Comparison of ENCODE assay signal across 8 mouse cellular contexts in genomic region chr12:52602883-52603694, GRCm38 (mm10).
A peak's percentile ranks its signal among the peaks of the same experiment; 100 is the strongest.
DNase-seq lines count a peak whose midpoint lies in the region; ATAC-seq and TF ChIP-seq lines count a peak whose summit lies in the region.

No protein-coding gene starts in this region.

- peaks cover 12% of the 10 kb centered on the region for H3K4me1 ChIP-seq in forebrain, embryonic 15.5 days
- no peaks in the 10 kb centered on the region for H3K4me1 ChIP-seq in lung, embryonic 14.5 days (ENCODE audit: insufficient read depth)
- no peaks in the 10 kb centered on the region for H3K4me1 ChIP-seq in olfactory bulb, adult 2 months (ENCODE audit: control insufficient read depth, insufficient read depth, low read length)
- H3K4me1 ChIP-seq in thymus, adult 2 months (replicated peaks; ENCODE audit: control insufficient read depth, insufficient read depth, low read length), result 0 out of 2 replicates have a peak, but pooled peaks cover 5% of the 10 kb centered on the region

- peak overlapping the region; percentile 92 for H3K9ac ChIP-seq in forebrain, embryonic 15.5 days (replicated peaks)
- H3K9ac ChIP-seq in lung, embryonic 14.5 days, result peak overlapping the region; percentile 81

- H3K4me2 ChIP-seq in forebrain, embryonic 15.5 days (replicated peaks), result peak overlapping the region; percentile 85
- H3K4me2 ChIP-seq in lung, embryonic 14.5 days, result peak overlapping the region; percentile 64

- no peaks in the 10 kb centered on the region for H3K9me3 ChIP-seq in forebrain, embryonic 15.5 days
- H3K9me3 ChIP-seq in lung, embryonic 14.5 days (ENCODE audit: low read depth, low read length), result no peaks in the 10 kb centered on the region

- H3K36me3 ChIP-seq in forebrain, embryonic 15.5 days, result no peaks in the 10 kb centered on the region
- no peaks in the 10 kb centered on the region for H3K36me3 ChIP-seq in lung, embryonic 14.5 days (ENCODE audit: insufficient read depth)
- H3K36me3 ChIP-seq in thymus, adult 2 months (ENCODE audit: control insufficient read depth, insufficient read depth, low read length), result no peaks in the 10 kb centered on the region

- TF ChIP-seq POLR2A in olfactory bulb, adult 2 months (IDR thresholded peaks at IDR 0.05; ENCODE audit: insufficient read depth, low read depth, low read length), result peak; percentile 68; the same call in 1 of the 2 replicates
- TF ChIP-seq POLR2A in thymus, adult 2 months (IDR thresholded peaks at IDR 0.05; ENCODE audit: control insufficient read depth, extremely low read depth, insufficient read depth, low read length, poor library complexity), result peak; percentile 65; the same call in 1 of the 2 replicates

- DNase-seq in ES-CJ7 (ENCODE audit: low read depth, low spot score), result peak; percentile 92
- peak; percentile 87 for DNase-seq in cerebellum, adult 11 months
- peak; percentile 69 for DNase-seq in heart, postnatal 25 days (ENCODE audit: low spot score)
- DNase-seq in layer of hippocampus, adult 18-20 months (ENCODE audit: low spot score in 2 of 2), result peak; percentile 76 to 92
- DNase-seq in lung, embryonic 14.5 days, result peak; percentile 94
- DNase-seq in thymus, adult 2 months, result peak; percentile 84

- intact Hi-C loops in heart, postnatal 25 days (cut with DNase I), result loop anchor here (5.0 kb wide), 2 partner anchors 206 to 229 kb away; no protein-coding TSS in a partner anchor

- ATAC-seq in forebrain, embryonic 15.5 days (replicated peaks), result peak; percentile 89
- ATAC-seq in lung, embryonic 14.5 days (ENCODE audit: insufficient read depth), result peak; percentile 91

- H3K27me3 ChIP-seq in forebrain, embryonic 15.5 days, result no peaks in the 10 kb centered on the region
- H3K27me3 ChIP-seq in lung, embryonic 14.5 days (ENCODE audit: insufficient read depth, low read length), result no peaks in the 10 kb centered on the region
- no peaks in the 10 kb centered on the region for H3K27me3 ChIP-seq in thymus, adult 2 months (ENCODE audit: control insufficient read depth, insufficient read depth, low read length)

- no peak for TF ChIP-seq CTCF in lung, embryonic 14.5 days (IDR thresholded peaks at IDR 0.05; ENCODE audit: low read depth)
- no peak for TF ChIP-seq CTCF in olfactory bulb, adult 2 months (IDR thresholded peaks at IDR 0.05; ENCODE audit: insufficient read depth, low read depth, low read length)
- no peak for TF ChIP-seq CTCF in thymus, adult 2 months (IDR thresholded peaks at IDR 0.05; ENCODE audit: borderline replicate concordance, control insufficient read depth, extremely low read depth, insufficient read depth, low read length, poor library complexity)

- peak overlapping the region; percentile 97 for H3K27ac ChIP-seq in forebrain, embryonic 15.5 days (replicated peaks)
- peak overlapping the region; percentile 89 for H3K27ac ChIP-seq in lung, embryonic 14.5 days (ENCODE audit: low read depth)
- peak overlapping the region; percentile 96 for H3K27ac ChIP-seq in olfactory bulb, adult 2 months (ENCODE audit: insufficient read depth, low read depth, low read length)
- H3K27ac ChIP-seq in thymus, adult 2 months (ENCODE audit: control insufficient read depth, insufficient read depth, low read length), result peak overlapping the region; percentile 84

- H3K4me3 ChIP-seq in forebrain, embryonic 15.5 days, result peak overlapping the region; percentile 99
- H3K4me3 ChIP-seq in lung, embryonic 14.5 days (ENCODE audit: low read depth, low read length), result peak overlapping the region; percentile 63
- H3K4me3 ChIP-seq in olfactory bulb, adult 2 months (ENCODE audit: insufficient read depth, low read depth, low read length), result peak overlapping the region; percentile 69
- peak overlapping the region; percentile 64 for H3K4me3 ChIP-seq in thymus, adult 2 months (ENCODE audit: control insufficient read depth, insufficient read depth, low read length)

- WGBS in forebrain, embryonic 15.5 days, result under 1% methylated on average over 35 of the region's 35 CpGs
- under 1% methylated on average over 35 of the region's 35 CpGs for WGBS in lung, embryonic 14.5 days
- under 1% methylated on average over 35 of the region's 35 CpGs for WGBS in olfactory bulb, adult 2 months
- under 1% methylated on average over 35 of the region's 35 CpGs for WGBS in thymus, adult 2 months

Comparison
In these comparisons a context has a peak if more than half of its experiments do, and no peak if none do; other contexts are left out.
1. Peak in every context shown above with its lines: DNase-seq, ATAC-seq, H3K4me3 ChIP-seq and H3K27ac ChIP-seq.